Mouse (Mus musculus) brain, embryonic 14.5 days (tissue): ENCODE measurements around the gene Mtfmt. TPM values are rescaled to one million over a fixed set of nuclear protein-coding genes. Genes with fewer than 3 reads are reported as not detected.

Experiments
- DNase-seq: peaks from one replicate; pipeline ENCODE4 v3.0.0-alpha.2; 2011; ENCODE audit warnings: low read depth
- CTCF ChIP-seq: fragments of 200-500 bp; IDR thresholded peaks from 2 replicates; pipeline ENCODE4 v1.5.1; 2012; ENCODE audit warnings: inconsistent platforms, mild to moderate bottlenecking, moderate library complexity, borderline replicate concordance; ENCODE audit not compliant: insufficient read depth, insufficient read length; ENCODE audit errors: extremely low read depth
- POLR2A ChIP-seq: fragments of 200-500 bp; IDR thresholded peaks from 2 replicates; pipeline ENCODE4 v1.6.1; 2012; ENCODE audit warnings: mild to moderate bottlenecking, inconsistent platforms, borderline replicate concordance; ENCODE audit not compliant: poor library complexity, insufficient read depth, insufficient read length, severe bottlenecking; ENCODE audit errors: extremely low read depth
- polyA plus RNA-seq: library from polyadenylated mRNA; depleted of rRNA; stranded (reverse); fragments of >200 nt; gene quantifications from 2 replicates; pipeline ENCODE4 v1.2.3, GENCODE M21; 2012; rRNA removed

The Mtfmt gene
- polyA plus RNA-seq, 1 experiment = 19.9 TPM

DNA sequence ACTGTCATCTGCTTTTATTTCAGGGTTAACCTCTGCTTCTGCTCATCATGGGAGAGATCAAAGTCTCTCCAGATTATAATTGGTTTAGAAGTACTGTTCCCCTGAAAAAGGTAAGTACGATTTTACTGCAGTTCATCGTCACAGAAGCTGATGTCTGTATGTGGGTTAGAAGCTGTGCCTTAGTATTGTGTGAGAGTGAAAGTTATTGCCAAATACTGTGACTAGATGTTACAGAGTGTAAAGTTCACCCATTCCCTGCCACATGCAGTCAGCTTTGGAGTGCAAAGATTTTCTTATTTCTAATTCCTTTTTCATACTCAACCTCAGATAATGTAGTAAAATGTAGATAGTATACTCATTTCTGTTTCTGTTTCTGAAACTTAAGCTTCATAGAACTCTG lies 29.7 kb downstream of the Mtfmt start:
- TF ChIP-seq CTCF (no peak), POLR2A (no peak)
- DNase-seq = no peak

DNA sequence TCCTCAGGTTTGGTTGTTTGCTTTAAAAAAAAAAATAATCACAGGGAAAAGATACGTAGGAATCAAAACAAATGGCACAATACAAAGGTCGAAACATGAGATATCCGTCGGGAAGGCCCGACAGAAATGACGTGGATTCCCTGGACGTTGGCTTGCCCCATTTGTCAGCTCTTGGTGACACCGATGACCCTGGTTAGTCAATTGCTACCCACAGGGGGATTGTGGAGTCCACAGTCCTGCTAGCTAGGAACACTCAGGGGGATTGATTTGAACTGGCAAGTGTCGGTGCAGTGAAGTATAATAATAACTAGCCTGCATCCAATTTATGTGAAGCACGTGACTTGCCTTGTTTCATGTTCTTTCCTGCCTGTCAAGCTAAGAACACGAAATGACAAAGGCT lies 32.1 kb downstream of the Mtfmt start:
- TF ChIP-seq POLR2A (no peak), CTCF (no peak)
- DNase-seq = peak; percentile 5

DNA sequence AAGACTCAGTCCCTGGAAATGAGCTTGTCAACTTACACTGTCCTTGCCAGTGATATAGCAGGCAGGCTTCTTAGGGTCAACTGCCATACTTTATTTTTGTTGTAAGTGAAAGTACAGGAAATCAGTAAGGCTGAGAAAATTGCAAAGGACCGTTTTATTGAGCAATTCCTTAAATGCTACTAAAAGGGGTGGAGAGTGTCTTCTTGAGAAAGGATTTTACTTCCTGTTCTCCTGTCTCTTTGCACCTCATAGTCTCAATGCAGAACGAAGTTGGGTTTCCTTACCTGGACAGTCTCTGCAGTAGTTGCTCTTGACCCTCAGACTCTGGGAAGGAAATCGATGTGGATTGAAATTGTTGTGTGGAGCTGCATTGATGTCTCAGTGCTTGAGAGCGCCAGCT lies 37.2 kb downstream of the Mtfmt start:
- no peak for DNase-seq
- no peak for TF ChIP-seq CTCF
- no peak for TF ChIP-seq POLR2A

DNA sequence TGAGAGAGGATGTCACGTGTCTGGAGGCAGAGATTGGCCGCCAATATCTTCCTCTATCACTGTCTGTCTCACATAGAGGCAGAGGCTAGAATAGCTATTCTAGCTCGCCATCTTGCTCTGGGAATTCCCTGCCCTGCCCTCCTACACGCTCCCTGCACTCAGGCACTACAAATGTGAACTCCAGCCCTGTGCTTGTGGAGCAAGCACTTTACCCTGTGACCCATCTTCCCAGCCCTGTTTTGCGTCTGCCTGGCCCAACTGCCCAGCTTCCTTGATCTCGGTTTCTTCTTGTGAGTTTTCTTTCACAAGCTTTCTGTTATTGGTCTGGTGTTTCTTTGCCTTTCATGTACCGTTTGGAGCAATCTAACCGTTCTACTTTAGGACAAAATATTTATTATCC lies 43.6 kb downstream of the Mtfmt start:
- TF ChIP-seq POLR2A (no peak), CTCF (no peak)
- no peak for DNase-seq

DNA sequence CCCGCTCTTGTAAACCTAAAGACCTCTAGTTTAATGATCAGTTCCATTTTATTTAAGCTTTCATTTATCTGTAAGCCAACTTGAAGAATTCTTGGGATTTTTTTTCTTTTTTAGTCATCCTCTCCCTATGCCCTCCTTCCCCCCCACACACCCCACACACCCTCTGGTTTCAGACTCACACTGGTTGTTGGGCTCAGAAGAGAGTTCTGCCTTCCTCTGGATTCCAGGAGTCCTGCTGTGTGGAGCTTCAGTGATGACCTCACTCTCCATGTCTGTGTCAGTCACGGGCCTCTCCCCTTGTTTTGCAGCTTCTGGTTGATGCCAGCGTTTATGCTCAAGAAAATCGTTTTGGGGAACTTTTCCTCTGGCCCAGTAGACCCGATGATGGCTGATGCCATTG lies 44.5 kb downstream of the Mtfmt start:
- DNase-seq = no peak
- no peak for TF ChIP-seq POLR2A
- no peak for TF ChIP-seq CTCF

DNA sequence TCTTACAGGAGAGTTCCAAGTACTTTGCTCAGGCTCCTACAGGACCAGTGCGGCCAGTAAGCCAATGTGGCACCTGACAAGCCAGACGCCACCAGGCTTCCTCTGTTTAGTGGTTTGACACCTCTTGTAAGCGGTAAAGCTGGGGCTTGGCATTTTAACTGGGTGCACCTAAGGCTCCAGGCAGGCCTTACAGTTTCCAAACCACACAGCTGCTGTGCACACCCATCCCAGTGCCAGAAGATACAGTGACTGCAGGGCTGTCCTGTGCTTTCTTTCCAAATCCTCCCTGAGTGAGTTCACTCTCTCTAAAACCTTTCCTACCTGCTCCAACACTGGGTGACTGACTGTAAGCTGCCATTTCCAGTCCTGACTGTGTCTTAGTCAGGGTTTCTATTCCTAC lies 55.9 kb downstream of the Mtfmt start:
- TF ChIP-seq CTCF = no peak
- TF ChIP-seq POLR2A = no peak

DNA sequence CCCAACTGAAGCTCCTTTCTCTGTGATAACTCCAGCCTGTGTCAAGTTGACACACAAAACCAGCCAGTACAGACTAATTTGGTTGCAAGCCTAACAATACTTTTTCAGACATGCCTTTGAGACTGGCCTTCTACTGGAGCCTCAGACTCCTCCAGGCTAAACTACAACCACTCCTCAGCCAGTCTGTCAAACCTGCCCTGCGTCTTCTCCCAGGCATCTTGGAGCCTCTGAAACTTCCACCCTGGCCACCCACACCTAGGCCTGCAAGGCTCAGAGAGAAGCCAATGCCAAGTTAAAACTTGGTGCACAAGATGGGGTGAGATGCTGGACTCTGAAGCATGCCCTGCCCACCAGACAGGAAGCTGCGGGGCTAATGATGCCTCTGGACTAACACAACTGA lies 56.8 kb downstream of the Mtfmt start:
- no peak for DNase-seq
- no peak for TF ChIP-seq POLR2A
- TF ChIP-seq CTCF = no peak

More for the DNA sequence above, 55.9 kb downstream of the Mtfmt start:
- DNase-seq = no peak

DNA sequence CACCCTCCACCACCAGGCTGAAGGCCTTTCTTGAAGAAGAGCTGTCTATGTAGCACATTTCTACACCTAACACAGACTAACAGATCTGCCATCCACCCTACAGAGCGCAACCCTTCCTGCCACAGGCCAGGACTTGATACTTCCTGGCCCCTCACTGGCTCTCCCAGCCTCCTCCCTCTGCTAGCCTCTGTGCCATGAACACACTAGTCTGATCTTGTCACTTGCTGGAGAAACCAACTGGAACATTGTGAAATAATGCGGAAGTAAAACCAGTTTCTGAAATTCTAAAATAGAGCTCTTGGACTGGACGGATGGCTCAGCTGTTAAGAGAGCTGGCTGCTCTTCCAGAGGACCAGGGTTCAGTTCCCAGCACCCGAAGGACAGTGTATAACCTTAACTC lies 57.3 kb downstream of the Mtfmt start:
- TF ChIP-seq CTCF (no peak), POLR2A (no peak)
- no peak for DNase-seq

DNA sequence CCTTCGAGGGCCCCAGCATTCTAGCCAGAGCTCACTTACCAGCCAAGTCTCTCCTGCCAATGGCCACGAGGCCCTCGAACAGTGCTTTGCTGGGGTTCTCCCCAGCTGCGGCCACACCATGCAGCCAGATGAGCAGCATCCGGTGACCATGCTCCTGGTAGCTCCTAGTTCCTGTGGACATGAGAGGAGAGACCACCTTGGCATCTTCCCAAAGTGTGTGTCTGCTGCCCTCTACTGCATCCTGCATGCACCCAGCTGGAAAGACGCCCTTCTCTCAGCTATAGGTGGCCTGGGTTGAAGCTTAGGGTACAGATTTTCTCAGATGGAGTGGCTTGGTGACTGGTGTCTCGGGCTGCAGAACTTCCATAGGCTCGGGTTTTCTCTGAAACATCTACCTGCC lies 66.6 kb downstream of the Mtfmt start:
- TF ChIP-seq POLR2A (no peak), CTCF (peak; percentile 60)

More for the DNA sequence above, 66.6 kb downstream of the Mtfmt start:
- DNase-seq = peak; percentile 63

Other genes with a start within 250 kb of the Mtfmt start
- 5.8 and 6.2 TPM in 2 replicates for gene Parp16, start 240.4 kb upstream of the Mtfmt start, polyA plus RNA-seq
- gene Cilp, start 170.6 kb upstream of the Mtfmt start, polyA plus RNA-seq = 0.18 and 0.31 TPM in 2 replicates
- gene Clpx, start 141.5 kb upstream of the Mtfmt start, polyA plus RNA-seq = 18.0 and 20.1 TPM in 2 replicates
- 15.3 and 17.2 TPM in 2 replicates for gene Pdcd7, start 89.7 kb upstream of the Mtfmt start, polyA plus RNA-seq
- gene Ubap1l, start 74.7 kb upstream of the Mtfmt start, polyA plus RNA-seq = 6.8 and 10.3 TPM in 2 replicates
- 0.57 and 0.66 TPM in 2 replicates for gene Kbtbd13, start 44.1 kb upstream of the Mtfmt start, polyA plus RNA-seq
- gene Rasl12, start 37.3 kb upstream of the Mtfmt start, polyA plus RNA-seq = 7.1 and 8.0 TPM in 2 replicates
- gene Slc51b, start 12.8 kb upstream of the Mtfmt start, polyA plus RNA-seq = not detected in 2 replicates
- gene Spg21, start 25.2 kb downstream of the Mtfmt start, polyA plus RNA-seq = 58.8 and 62.0 TPM in 2 replicates
- 1.2 and 2.1 TPM in 2 replicates for gene Ankdd1a, start 84.4 kb downstream of the Mtfmt start, polyA plus RNA-seq
- 5.9 TPM in 2 replicates for gene Plekho2, start 144.3 kb downstream of the Mtfmt start, polyA plus RNA-seq
- 7.7 TPM in 2 replicates for gene Pif1, start 151.4 kb downstream of the Mtfmt start, polyA plus RNA-seq
- gene Rbpms2, start 193.9 kb downstream of the Mtfmt start, polyA plus RNA-seq = 6.9 and 7.0 TPM in 2 replicates
- 216 and 247 TPM in 2 replicates for gene Oaz2, start 232.2 kb downstream of the Mtfmt start, polyA plus RNA-seq